Mouse (Mus musculus): Measurements from ENCODE around the gene Pmch. TPM values are rescaled to one million over a fixed set of nuclear protein-coding genes. Genes with fewer than 3 reads are reported as not detected.
A peak's percentile ranks its signal among the peaks of the same experiment; 100 is the strongest.

Pmch gene
- polyA plus RNA-seq, 1 experiment from 2014 or later: 0.36 TPM

GRCm38 (mm10) chr10:88113290-88113689 is 22.4 kb downstream of the Pmch start:
- H3K4me3 ChIP-seq (ENCODE audit: low read depth, low read length): no peak overlapping the region
- H3K4me2 ChIP-seq: no peak overlapping the region
- ATAC-seq (ENCODE audit: low FRiP score) (no peak), DNase-seq (ENCODE audit: low spot score, missing footprints) (no peak)
- no peaks in the 10 kb centered on the region for H3K4me1 ChIP-seq (ENCODE audit: control insufficient read depth, insufficient read depth, low read length)
- no peaks in the 10 kb centered on the region for H3K27me3 ChIP-seq (ENCODE audit: control insufficient read depth, insufficient read depth, low read length)
- H3K27ac ChIP-seq (ENCODE audit: low read depth, low read length): no peak overlapping the region
- H3K9me3 ChIP-seq (ENCODE audit: control insufficient read depth, low read length): no peaks in the 10 kb centered on the region
- H3K9ac ChIP-seq (ENCODE audit: low read length): no peak overlapping the region
- H3K36me3 ChIP-seq (ENCODE audit: control insufficient read depth, insufficient read depth, low read length): no peaks in the 10 kb centered on the region
- 89% methylated on average over 2 of the region's 2 CpGs for WGBS

- no peaks in the 10 kb centered on the region for H3K9me3 ChIP-seq (ENCODE audit: control insufficient read depth, low read length)
- DNase-seq (ENCODE audit: low spot score, missing footprints): peak; percentile 14
- H3K36me3 ChIP-seq (ENCODE audit: control insufficient read depth, insufficient read depth, low read length): no peaks in the 10 kb centered on the region
- no peaks in the 10 kb centered on the region for H3K27me3 ChIP-seq (ENCODE audit: control insufficient read depth, insufficient read depth, low read length)
- H3K27ac ChIP-seq (ENCODE audit: low read depth, low read length): no peak overlapping the region
- no peak for ATAC-seq (ENCODE audit: low FRiP score)
- no peaks in the 10 kb centered on the region for H3K4me1 ChIP-seq (ENCODE audit: control insufficient read depth, insufficient read depth, low read length)
- H3K4me2 ChIP-seq: no peak overlapping the region
- no peak overlapping the region for H3K9ac ChIP-seq (ENCODE audit: low read length)
- H3K4me3 ChIP-seq (ENCODE audit: low read depth, low read length): no peak overlapping the region
Measured at GRCm38 (mm10) chr10:88119721-88120120, 28.8 kb downstream of the Pmch start.

GRCm38 (mm10) chr10:88135630-88136029 is 44.8 kb downstream of the Pmch start:
- no peak overlapping the region for H3K4me2 ChIP-seq
- no peaks in the 10 kb centered on the region for H3K27me3 ChIP-seq (ENCODE audit: control insufficient read depth, insufficient read depth, low read length)
- H3K27ac ChIP-seq (ENCODE audit: low read depth, low read length): no peak overlapping the region
- DNase-seq (ENCODE audit: low spot score, missing footprints) (no peak), ATAC-seq (ENCODE audit: low FRiP score) (no peak)
- H3K4me1 ChIP-seq (ENCODE audit: control insufficient read depth, insufficient read depth, low read length): no peaks in the 10 kb centered on the region
- 97% methylated on average over 16 of the region's 16 CpGs for WGBS
- H3K9ac ChIP-seq (ENCODE audit: low read length): no peak overlapping the region
- H3K9me3 ChIP-seq (ENCODE audit: control insufficient read depth, low read length): no peaks in the 10 kb centered on the region
- H3K36me3 ChIP-seq (ENCODE audit: control insufficient read depth, insufficient read depth, low read length): 0 out of 2 replicates have a peak, but pooled peaks cover 2% of the 10 kb centered on the region
- no peak overlapping the region for H3K4me3 ChIP-seq (ENCODE audit: low read depth, low read length)

Other genes starting within 250 kb of the Pmch start
- 16.7 and 20.8 TPM in 2 replicates for gene Igf1, start 232.8 kb upstream of the Pmch start, polyA plus RNA-seq (2014; fragmentation: Nextera tagmentation; extraction: Ambion mirVana)
- 13.9 and 15.9 TPM in 2 replicates for gene Parpbp, start 55.9 kb downstream of the Pmch start, polyA plus RNA-seq (2014; fragmentation: Nextera tagmentation; extraction: Ambion mirVana)
- 101 and 113 TPM in 2 replicates for gene Nup37, start 55.9 kb downstream of the Pmch start, polyA plus RNA-seq (2014; fragmentation: Nextera tagmentation; extraction: Ambion mirVana)
- 48.1 and 51.7 TPM in 2 replicates for gene Washc3, start 110.0 kb downstream of the Pmch start, polyA plus RNA-seq (2014; fragmentation: Nextera tagmentation; extraction: Ambion mirVana)